Mouse (Mus musculus) T-helper 17 cell (primary cell): Measurements from ENCODE around the gene Sema6b.
"Not testable (repeated sequence)": the region's sequence is repeated elsewhere in the genome, so short reads cannot be mapped to it uniquely, and the experiment has no call there.

Experiments used
- in situ Hi-C, 2 experiments: fragments of 300-600 bp; cut with MboI, MseI; formaldehyde crosslinking; loops; 1 replicate in 1 of 2; 2 replicates in 1 of 2; pipeline ENCODE4 v1.15.1; 2025; ENCODE audit warnings: high pct_unique_total_duplicates in 2 of 2

Sema6b gene

GRCm38 (mm10) chr17:56098180-56098579 lies 42.0 kb downstream of the Sema6b start:
- in situ Hi-C loops: no loop called here

- in situ Hi-C loops: no loop called here
Measured at GRCm38 (mm10) chr17:56096883-56097282, 43.3 kb downstream of the Sema6b start.

GRCm38 (mm10) chr17:56092794-56093193 lies 47.3 kb downstream of the Sema6b start:
- in situ Hi-C loops: no loop called here

GRCm38 (mm10) chr17:56092312-56092711 lies 47.8 kb downstream of the Sema6b start:
- in situ Hi-C loops: no loop called here

- in situ Hi-C loops: no loop called here
Measured at GRCm38 (mm10) chr17:56080781-56081585, 59.2 kb downstream of the Sema6b start.

GRCm38 (mm10) chr17:56079921-56080320 lies 60.2 kb downstream of the Sema6b start:
- in situ Hi-C loops: no loop called here

GRCm38 (mm10) chr17:56078880-56079795 lies 61.0 kb downstream of the Sema6b start, which contains the start of gene Hdgfl2:
Gene Hdgfl2, plus strand, starts transcription at chr17:56079634.
- in situ Hi-C loops: no loop called here

GRCm38 (mm10) chr17:56078361-56078760 lies 61.8 kb downstream of the Sema6b start:
- in situ Hi-C loops: not testable (repeated sequence)

- in situ Hi-C loops: no loop called here
Measured at GRCm38 (mm10) chr17:56077523-56077922, 62.6 kb downstream of the Sema6b start.

- in situ Hi-C loops: no loop called here
Measured at GRCm38 (mm10) chr17:56074827-56075208, 65.3 kb downstream of the Sema6b start, which contains the start of gene Ubxn6. Gene Ubxn6, minus strand, starts transcription at chr17:56075028.

GRCm38 (mm10) chr17:56074097-56074826 lies 65.9 kb downstream of the Sema6b start:
- in situ Hi-C loops: no loop called here
